Mouse (Mus musculus) lung, postnatal 0 days (tissue): ENCODE results near the gene Rab11fip3. TPM values are rescaled to one million over a fixed set of nuclear protein-coding genes. Genes with fewer than 3 reads are reported as not detected.

ENCODE experiments used
- ATAC-seq: fragments of 200-750 bp; cut with Nextera tagmentation; 2 replicates; pipeline ENCODE4 v1.8.0; 2017; ENCODE audit warnings: moderate library complexity
- DNase-seq: peaks from one replicate; pipeline ENCODE4 v3.0.0-alpha.2; 2016; ENCODE audit warnings: low spot score
- H3K27ac ChIP-seq: fragments of 300-500 bp; sonication (generic); 2 replicates; pipeline ENCODE4 v1.5.1; 2014; ENCODE audit warnings: antibody characterized with exemption, mild to moderate bottlenecking, low read length, mixed read lengths
- H3K27me3 ChIP-seq: fragments of 300-500 bp; sonication (generic); replicated peaks from 2 replicates; pipeline ENCODE4 v1.6.1; 2014; ENCODE audit warnings: low read length, mixed read lengths; ENCODE audit not compliant: insufficient read depth
- H3K36me3 ChIP-seq: fragments of 300-500 bp; sonication (generic); 2 replicates; pipeline ENCODE4 v1.6.1; 2014; ENCODE audit warnings: low read length, mixed read lengths; ENCODE audit not compliant: insufficient read depth
- H3K4me1 ChIP-seq: fragments of 300-500 bp; sonication (generic); 2 replicates; pipeline ENCODE4 v1.6.1; 2014; ENCODE audit warnings: antibody characterized with exemption, low read depth, low read length, mixed read lengths; ENCODE audit not compliant: insufficient read depth
- H3K4me2 ChIP-seq: fragments of 300-500 bp; sonication (generic); replicated peaks from 2 replicates; pipeline ENCODE4 v1.6.1; 2014; ENCODE audit warnings: low read depth, mild to moderate bottlenecking, low read length, moderate library complexity, mixed read lengths
- H3K4me3 ChIP-seq: fragments of 300-500 bp; sonication (generic); 2 replicates; pipeline ENCODE4 v1.5.1; 2014; ENCODE audit warnings: low read depth, low read length
- H3K9ac ChIP-seq: fragments of 300-500 bp; sonication (generic); replicated peaks from 2 replicates; pipeline ENCODE4 v1.6.1; 2014; ENCODE audit warnings: low read depth, mild to moderate bottlenecking
- H3K9me3 ChIP-seq: fragments of 300-500 bp; sonication (generic); 2 replicates; pipeline ENCODE4 v1.6.1; 2016; ENCODE audit warnings: low read length, mixed read lengths
- CTCF ChIP-seq: IDR thresholded peaks from 2 replicates; pipeline ENCODE4 v1.5.1; 2016; ENCODE audit warnings: antibody characterized with exemption, mild to moderate bottlenecking
- EP300 ChIP-seq: IDR thresholded peaks from 2 replicates; pipeline ENCODE4 v1.6.1; 2016; ENCODE audit warnings: antibody characterized with exemption, mild to moderate bottlenecking, control low read depth
- WGBS: fragments of 180-500 bp; shearing (Covaris S2); extraction: QIAGEN DNeasy Blood & Tissue Kit; methylation state at CpG from one replicate; pipeline ENCODE4 v1.1.7; 2014; 5-methylcytosine and 5-hydroxymethylcytosine counted together
- polyA plus RNA-seq: library from polyadenylated mRNA; unstranded; fragments of >200 nt; fragmentation: Nextera tagmentation; extraction: Ambion mirVana; gene quantifications from 2 replicates; pipeline ENCODE4 v1.2.1, GENCODE M21; 2015

Gene Rab11fip3
- polyA plus RNA-seq, 1 experiment from 2014 or later: 7.2 TPM

DNA sequence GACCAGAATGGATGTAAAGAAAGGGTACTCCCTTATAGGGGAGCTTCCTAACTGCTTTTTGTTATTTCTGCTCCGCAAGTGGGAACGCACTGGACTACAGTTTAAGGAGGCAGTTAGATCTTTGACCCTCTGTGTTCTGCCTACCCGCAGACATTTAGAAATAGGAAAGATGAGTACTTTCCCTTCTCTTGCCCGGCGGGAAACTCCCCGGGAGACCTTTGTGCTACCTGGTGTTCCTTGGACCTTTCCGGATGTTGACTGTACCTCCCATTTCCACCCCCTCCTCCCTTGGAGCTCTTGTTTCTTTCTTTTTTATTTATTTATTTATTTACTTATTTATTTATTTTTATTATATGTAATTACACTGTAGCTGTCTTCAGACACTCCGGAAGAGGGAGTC lies 44.7 kb upstream of the Rab11fip3 start:
- ATAC-seq (no peak), DNase-seq (no peak)
- Histone ChIP-seq H3K4me3 (peak overlapping the region; percentile 62), H3K27ac (no peak overlapping the region), H3K4me2 (peak overlapping the region; percentile 93), H3K9ac (0 out of 2 replicates have a peak overlapping the region, but pooled peaks have one; percentile 5), H3K9me3 (no peaks in the 10 kb centered on the region), H3K36me3 (no peaks in the 10 kb centered on the region), H3K4me1 (no peaks in the 10 kb centered on the region), H3K27me3 (peaks cover 29% of the 10 kb centered on the region)
- TF ChIP-seq EP300: no peak
- no peak for TF ChIP-seq CTCF
- WGBS: 16% methylated on average over 8 of the region's 8 CpGs

DNA sequence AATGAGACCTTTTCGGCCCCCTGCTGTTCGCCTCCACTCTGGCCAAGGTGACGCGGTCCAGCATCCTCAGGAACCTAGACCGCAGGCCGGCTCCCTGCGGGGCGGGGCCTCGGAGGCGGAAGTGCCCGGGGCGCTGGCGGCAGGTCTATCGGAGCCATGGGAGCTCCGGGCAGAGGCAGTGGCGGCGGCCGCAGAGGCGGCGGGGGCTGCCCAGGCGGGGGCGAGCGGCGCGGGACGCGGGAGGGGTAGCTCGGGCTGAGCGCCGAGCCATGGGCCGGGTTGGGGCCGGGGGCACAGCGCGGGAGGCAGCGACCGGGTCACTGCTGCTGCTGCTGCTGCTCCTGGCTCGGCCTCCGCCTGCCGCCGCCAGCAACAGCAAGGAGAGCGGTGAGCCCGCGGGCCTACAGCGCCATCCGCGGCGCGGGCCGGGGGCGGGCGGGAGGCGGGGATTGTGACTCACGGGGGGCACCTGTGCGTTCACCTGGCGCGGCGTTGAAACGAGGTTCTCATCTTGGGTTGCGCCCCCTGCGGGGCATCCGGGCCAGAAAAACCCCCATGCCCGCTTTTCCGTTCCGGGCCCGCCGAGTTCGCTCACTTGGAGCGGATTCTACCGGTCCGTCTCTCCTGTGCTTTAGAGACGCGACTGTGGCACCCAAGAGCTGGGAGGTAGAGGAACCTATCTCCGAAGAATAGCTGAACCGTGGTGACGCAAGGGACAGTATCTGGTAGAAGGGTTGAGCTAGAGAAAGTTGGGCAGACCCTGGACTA lies 44.0 kb upstream of the Rab11fip3 start, which contains the start of gene Tmem8:
Tmem8 (plus strand) TSS at position 119 of the 768 bp plus-strand sequence.
- DNase-seq: peak; percentile 67
- peak; percentile 81 for ATAC-seq
- TF ChIP-seq CTCF (peak; percentile 42), EP300 (no peak)
- peak within 1 kb of the TSS; percentile 41 for H3K9ac ChIP-seq
- H3K36me3 ChIP-seq: no peaks in the 10 kb centered on the region
- H3K4me3 ChIP-seq: peak within 1 kb of the TSS; percentile 62
- no peaks in the 10 kb centered on the region for H3K4me1 ChIP-seq
- peaks cover 29% of the 10 kb centered on the region for H3K27me3 ChIP-seq
- under 1% methylated on average over 37 of the region's 75 CpGs for WGBS
- peak within 1 kb of the TSS; percentile 62; the same call in 1 of the 2 replicates for H3K27ac ChIP-seq
- H3K4me2 ChIP-seq: peak within 1 kb of the TSS; percentile 93
- H3K9me3 ChIP-seq: no peaks in the 10 kb centered on the region

GRCm38 (mm10) chr17:26112751-26113150 lies 43.4 kb upstream of the Rab11fip3 start:
- Histone ChIP-seq H3K9me3 (no peaks in the 10 kb centered on the region), H3K4me3 (peak overlapping the region; percentile 62), H3K27me3 (peaks cover 29% of the 10 kb centered on the region), H3K9ac (no peak overlapping the region), H3K36me3 (no peaks in the 10 kb centered on the region), H3K27ac (no peak overlapping the region), H3K4me1 (no peaks in the 10 kb centered on the region), H3K4me2 (peak overlapping the region; percentile 93)
- TF ChIP-seq EP300 (no peak), CTCF (no peak)
- WGBS: 19% methylated on average over 14 of the region's 14 CpGs
- no peak for DNase-seq
- no peak for ATAC-seq

- H3K36me3 ChIP-seq: no peaks in the 10 kb centered on the region
- H3K27me3 ChIP-seq: peaks cover 29% of the 10 kb centered on the region
- TF ChIP-seq EP300 (no peak), CTCF (no peak)
- H3K4me2 ChIP-seq: no peak overlapping the region
- ATAC-seq (no peak), DNase-seq (no peak)
- H3K4me1 ChIP-seq: no peaks in the 10 kb centered on the region
- 16% methylated on average over 4 of the region's 4 CpGs for WGBS
- no peaks in the 10 kb centered on the region for H3K9me3 ChIP-seq
- no peak overlapping the region for H3K9ac ChIP-seq
- no peak overlapping the region for H3K4me3 ChIP-seq
- H3K27ac ChIP-seq: no peak overlapping the region
These were observed 42.4 kb upstream of the Rab11fip3 start for GRCm38 (mm10) chr17:26111722-26112121.

GRCm38 (mm10) chr17:26111024-26111423 lies 41.7 kb upstream of the Rab11fip3 start:
- DNase-seq (no peak), ATAC-seq (no peak)
- no peaks in the 10 kb centered on the region for H3K36me3 ChIP-seq
- no peaks in the 10 kb centered on the region for H3K4me1 ChIP-seq
- no peak overlapping the region for H3K27ac ChIP-seq
- no peaks in the 10 kb centered on the region for H3K9me3 ChIP-seq
- H3K27me3 ChIP-seq: peaks cover 29% of the 10 kb centered on the region
- no peak overlapping the region for H3K4me2 ChIP-seq
- H3K4me3 ChIP-seq: no peak overlapping the region
- 10% methylated on average over 4 of the region's 4 CpGs for WGBS
- no peak for TF ChIP-seq EP300
- no peak for TF ChIP-seq CTCF
- H3K9ac ChIP-seq: no peak overlapping the region

- Histone ChIP-seq H3K9ac (no peak overlapping the region), H3K4me1 (no peaks in the 10 kb centered on the region), H3K27me3 (peaks cover 24% of the 10 kb centered on the region), H3K4me3 (no peak overlapping the region), H3K4me2 (no peak overlapping the region), H3K27ac (no peak overlapping the region), H3K36me3 (no peaks in the 10 kb centered on the region), H3K9me3 (no peaks in the 10 kb centered on the region)
- DNase-seq (no peak), ATAC-seq (no peak)
- 28% methylated on average over 4 of the region's 4 CpGs for WGBS
- TF ChIP-seq EP300: no peak
- TF ChIP-seq CTCF: no peak
These were observed 40.8 kb upstream of the Rab11fip3 start for GRCm38 (mm10) chr17:26110156-26110555.
